Mouse (Mus musculus): Measurements from ENCODE around the gene Matk. TPM values are rescaled to one million over a fixed set of nuclear protein-coding genes. Genes with fewer than 3 reads are reported as not detected.
"Not testable (repeated sequence)": the region's sequence is repeated elsewhere in the genome, so short reads cannot be mapped to it uniquely, and the experiment has no call there.

Gene Matk
- 0.90 and 1.2 TPM in 2 replicates for polyA plus RNA-seq (2011; ENCODE audit: insufficient read length, low read depth, missing spikeins)

DNA sequence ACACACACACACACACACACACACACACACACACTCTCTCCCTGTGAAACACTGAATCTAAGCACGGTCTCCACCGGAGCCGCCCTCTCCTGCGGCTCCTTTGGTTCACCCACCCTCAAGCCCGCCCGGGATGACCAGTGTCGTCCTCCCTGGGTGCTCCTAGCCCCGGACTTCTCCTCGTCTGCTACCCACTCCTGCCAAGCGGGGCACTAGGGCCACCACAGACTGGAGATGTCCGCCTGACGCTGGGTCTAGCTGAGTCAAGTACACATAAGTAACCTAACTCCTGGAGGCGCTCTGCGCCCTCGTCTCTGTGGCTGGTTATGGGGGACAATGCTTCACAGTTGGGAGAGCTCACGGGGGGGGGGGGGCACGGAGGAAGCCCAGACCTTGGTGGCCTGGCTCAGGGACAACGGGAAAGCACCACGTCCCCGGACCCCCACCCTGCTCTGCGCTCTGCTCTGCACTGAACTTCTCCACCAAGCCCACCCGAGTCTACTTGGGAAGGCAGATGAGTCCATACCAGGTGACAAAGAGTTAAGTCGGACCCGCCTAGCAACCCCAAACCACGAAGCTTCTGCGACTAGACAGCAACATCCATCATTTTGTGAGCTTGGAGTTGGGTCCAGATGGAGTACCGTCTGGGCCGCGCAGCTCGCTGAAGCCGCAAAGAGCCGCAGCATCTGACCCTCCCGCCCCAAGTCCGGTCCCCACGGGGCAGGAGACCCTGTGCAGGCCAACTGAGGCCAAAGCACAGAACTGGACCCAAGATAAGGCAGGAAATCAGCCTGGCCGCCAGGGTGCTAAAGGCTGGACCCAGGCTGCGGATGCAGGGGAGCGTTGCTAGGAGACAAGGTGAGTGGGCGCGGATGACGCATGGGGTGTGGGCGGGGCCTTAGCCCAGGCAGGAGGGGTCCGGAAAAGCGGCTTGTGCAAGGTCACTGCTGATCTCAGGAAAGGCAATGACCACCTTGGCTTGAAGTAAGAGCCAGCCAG lies at the start of gene Matk:
TSS of gene Matk (plus strand) at position 512 of the 996 bp plus-strand sequence.
- Histone ChIP-seq H3K27ac (ENCODE audit: insufficient read depth, low read length) (no peak within 1 kb of the TSS), H3K4me3 (ENCODE audit: insufficient read depth, low read length) (no peak within 1 kb of the TSS), H3K4me1 (ENCODE audit: control insufficient read depth, insufficient read depth, low read length) (no peaks in the 10 kb centered on the region)
- TF ChIP-seq POLR2A (IDR thresholded peaks at IDR 0.05; ENCODE audit: low read depth, low read length) (no peak), CTCF (IDR thresholded peaks at IDR 0.05; ENCODE audit: borderline replicate concordance, insufficient read depth, low read length) (no peak)

DNA sequence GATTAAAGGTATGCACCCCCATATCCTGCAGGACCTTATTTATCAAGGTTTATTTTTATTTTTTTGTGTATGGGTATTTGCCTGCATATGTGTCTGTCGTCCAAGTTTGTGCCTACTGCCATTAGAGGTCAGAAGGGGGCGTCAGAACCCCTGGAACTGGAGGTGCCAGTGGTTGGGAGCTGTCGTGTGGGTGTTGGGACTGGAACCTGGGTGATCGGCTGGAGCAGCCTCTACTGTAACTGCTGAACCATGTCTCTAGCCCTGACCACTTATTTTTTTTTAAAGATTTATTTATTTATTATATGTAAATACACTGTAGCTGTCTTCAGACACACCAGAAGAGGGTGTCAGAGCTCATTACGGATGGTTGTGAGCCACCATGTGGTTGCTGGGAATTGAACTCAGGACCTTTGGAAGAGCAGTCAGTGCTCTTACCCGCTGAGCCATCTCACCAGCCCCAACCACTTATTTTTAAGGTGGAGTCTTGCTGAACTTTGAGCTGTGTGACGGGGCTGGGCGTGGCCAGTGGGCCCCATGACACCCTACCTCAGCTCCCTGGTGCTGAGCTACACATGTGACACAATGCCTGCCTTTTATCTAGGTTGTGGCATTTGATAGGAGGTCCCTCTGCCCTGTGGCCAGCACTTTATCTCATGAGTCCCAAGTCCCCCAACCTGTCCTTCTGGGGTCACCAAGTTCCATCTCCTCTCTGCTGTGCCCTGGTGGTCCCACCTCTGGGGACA lies 49.6 kb upstream of the Matk start:
- Histone ChIP-seq H3K4me1 (ENCODE audit: control insufficient read depth, insufficient read depth, low read length) (no peaks in the 10 kb centered on the region), H3K4me3 (ENCODE audit: insufficient read depth, low read length) (no peak overlapping the region), H3K27ac (ENCODE audit: insufficient read depth, low read length) (no peak overlapping the region)
- TF ChIP-seq POLR2A (IDR thresholded peaks at IDR 0.05; ENCODE audit: low read depth, low read length) (no peak), CTCF (IDR thresholded peaks at IDR 0.05; ENCODE audit: borderline replicate concordance, insufficient read depth, low read length) (no peak)

DNA sequence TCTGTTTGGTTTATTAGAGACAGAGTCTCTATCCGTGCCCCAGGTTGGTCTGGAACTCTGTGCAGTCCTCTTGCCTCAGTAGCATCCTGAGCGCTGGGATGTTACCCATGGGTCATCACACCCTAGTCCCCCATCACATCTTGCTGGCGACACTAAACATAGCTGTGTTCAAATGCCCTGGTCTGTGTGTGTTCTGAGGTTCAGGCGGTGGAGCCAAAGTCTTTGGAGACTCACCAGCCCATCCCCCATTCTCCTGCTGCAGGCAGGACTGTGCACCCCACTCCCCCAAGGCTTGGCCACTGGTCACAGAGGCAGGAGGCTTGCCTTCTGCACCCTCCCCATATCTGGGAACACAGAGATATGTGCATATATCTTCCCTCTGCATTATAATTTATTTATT lies 48.6 kb upstream of the Matk start:
- H3K4me1 ChIP-seq (ENCODE audit: control insufficient read depth, insufficient read depth, low read length) = no peaks in the 10 kb centered on the region
- no peak overlapping the region for H3K4me3 ChIP-seq (ENCODE audit: insufficient read depth, low read length)
- no peak overlapping the region for H3K27ac ChIP-seq (ENCODE audit: insufficient read depth, low read length)
- TF ChIP-seq CTCF (IDR thresholded peaks at IDR 0.05; ENCODE audit: borderline replicate concordance, insufficient read depth, low read length) = no peak
- TF ChIP-seq POLR2A (IDR thresholded peaks at IDR 0.05; ENCODE audit: low read depth, low read length) = no peak

DNA sequence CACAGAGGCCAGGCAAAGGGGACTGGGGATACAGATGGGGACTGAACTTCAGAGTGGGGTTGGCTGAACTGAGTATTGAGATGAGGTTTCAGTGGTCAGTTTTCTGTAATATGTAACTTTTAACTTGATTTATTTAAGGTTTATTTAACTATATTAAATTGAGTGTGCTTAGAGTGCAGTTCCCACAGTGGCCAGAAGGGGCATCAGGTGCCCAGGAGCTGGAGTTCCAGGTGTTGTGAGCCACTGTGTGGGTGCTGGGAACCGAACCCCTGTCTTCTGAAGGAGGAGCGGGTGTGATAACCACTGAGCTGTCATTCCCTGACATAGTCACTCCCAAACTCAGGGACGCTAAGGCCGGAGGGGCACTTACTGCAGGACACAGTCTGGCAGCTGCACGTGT lies 42.6 kb upstream of the Matk start:
- Histone ChIP-seq H3K4me1 (ENCODE audit: control insufficient read depth, insufficient read depth, low read length) (no peaks in the 10 kb centered on the region), H3K4me3 (ENCODE audit: insufficient read depth, low read length) (no peak overlapping the region), H3K27ac (ENCODE audit: insufficient read depth, low read length) (no peak overlapping the region)
- TF ChIP-seq CTCF (IDR thresholded peaks at IDR 0.05; ENCODE audit: borderline replicate concordance, insufficient read depth, low read length) (no peak), POLR2A (IDR thresholded peaks at IDR 0.05; ENCODE audit: low read depth, low read length) (no peak)

DNA sequence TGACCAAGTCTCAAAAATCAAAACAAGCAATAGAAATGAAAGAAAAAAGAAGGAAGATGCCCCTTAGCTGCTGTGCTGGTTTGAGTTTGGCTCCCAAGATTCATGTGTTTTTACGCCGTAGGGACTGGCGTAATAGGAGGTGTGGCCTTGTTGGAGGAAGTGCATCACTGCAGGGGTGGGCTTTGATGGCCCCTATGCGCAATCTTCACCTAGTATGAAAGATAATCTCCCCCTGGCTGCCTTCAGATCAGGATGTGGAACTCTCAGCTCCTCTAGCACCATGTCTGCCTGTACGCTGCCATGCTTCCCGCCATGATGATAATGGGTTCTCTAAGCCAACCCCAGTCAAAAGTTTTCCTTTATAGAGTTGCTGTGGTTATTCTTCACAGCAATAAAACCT lies 36.5 kb upstream of the Matk start:
- TF ChIP-seq CTCF (IDR thresholded peaks at IDR 0.05; ENCODE audit: borderline replicate concordance, insufficient read depth, low read length) (no peak), POLR2A (IDR thresholded peaks at IDR 0.05; ENCODE audit: low read depth, low read length) (no peak)
- H3K4me1 ChIP-seq (ENCODE audit: control insufficient read depth, insufficient read depth, low read length) = no peaks in the 10 kb centered on the region

DNA sequence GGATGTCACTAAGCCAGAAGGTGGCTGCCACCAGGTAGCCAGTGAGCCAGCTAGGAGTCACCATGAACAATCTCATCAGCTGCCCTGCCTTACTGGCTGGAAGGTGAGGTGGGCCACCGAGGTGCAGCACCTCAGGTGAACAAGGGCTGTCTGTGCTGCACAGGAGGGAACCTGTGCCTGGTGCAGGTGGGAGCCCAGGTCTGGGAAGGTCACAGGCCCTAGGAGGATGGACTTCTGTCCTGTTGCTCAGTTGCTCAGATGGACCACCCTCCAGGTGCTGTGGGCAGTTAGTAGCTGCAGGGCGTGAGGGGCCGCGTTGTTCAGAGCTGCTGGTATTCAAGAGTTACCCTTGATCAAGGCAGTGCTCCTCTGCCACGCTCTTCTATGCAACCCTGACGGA lies 35.9 kb upstream of the Matk start:
- Histone ChIP-seq H3K27ac (ENCODE audit: insufficient read depth, low read length) (no peak overlapping the region), H3K4me1 (ENCODE audit: control insufficient read depth, insufficient read depth, low read length) (no peaks in the 10 kb centered on the region), H3K4me3 (ENCODE audit: insufficient read depth, low read length) (no peak overlapping the region)
- TF ChIP-seq CTCF (IDR thresholded peaks at IDR 0.05; ENCODE audit: borderline replicate concordance, insufficient read depth, low read length) (no peak), POLR2A (IDR thresholded peaks at IDR 0.05; ENCODE audit: low read depth, low read length) (no peak)

More for the DNA sequence above, 36.5 kb upstream of the Matk start:
- Histone ChIP-seq H3K4me3 (ENCODE audit: insufficient read depth, low read length) (no peak overlapping the region), H3K27ac (ENCODE audit: insufficient read depth, low read length) (no peak overlapping the region)

DNA sequence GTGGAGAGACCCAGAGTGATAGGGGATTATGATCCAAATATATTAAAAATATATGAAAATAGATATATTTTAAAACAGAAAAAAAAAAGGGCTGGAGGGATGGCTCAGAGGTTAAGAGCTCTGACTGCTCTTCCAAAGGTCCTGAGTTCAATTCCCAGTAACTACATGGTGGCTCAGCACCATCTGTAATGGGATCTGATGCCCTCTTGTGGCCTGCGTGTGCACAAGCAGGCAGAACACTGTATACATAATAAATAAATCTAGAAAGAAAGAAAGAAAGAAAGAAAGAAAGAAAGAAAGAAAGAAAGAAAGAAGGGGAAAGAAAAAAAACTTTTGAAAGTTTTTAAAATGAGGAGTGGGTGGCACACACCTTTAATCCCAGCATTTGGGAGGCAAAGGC lies 35.5 kb upstream of the Matk start:
- not testable (repeated sequence) for H3K4me3 ChIP-seq (ENCODE audit: insufficient read depth, low read length); H3K4me1 ChIP-seq (ENCODE audit: control insufficient read depth, insufficient read depth, low read length); H3K27ac ChIP-seq (ENCODE audit: insufficient read depth, low read length)
- peak; percentile 69; the same call in 1 of the 2 replicates for TF ChIP-seq CTCF (IDR thresholded peaks at IDR 0.05; ENCODE audit: borderline replicate concordance, insufficient read depth, low read length)

DNA sequence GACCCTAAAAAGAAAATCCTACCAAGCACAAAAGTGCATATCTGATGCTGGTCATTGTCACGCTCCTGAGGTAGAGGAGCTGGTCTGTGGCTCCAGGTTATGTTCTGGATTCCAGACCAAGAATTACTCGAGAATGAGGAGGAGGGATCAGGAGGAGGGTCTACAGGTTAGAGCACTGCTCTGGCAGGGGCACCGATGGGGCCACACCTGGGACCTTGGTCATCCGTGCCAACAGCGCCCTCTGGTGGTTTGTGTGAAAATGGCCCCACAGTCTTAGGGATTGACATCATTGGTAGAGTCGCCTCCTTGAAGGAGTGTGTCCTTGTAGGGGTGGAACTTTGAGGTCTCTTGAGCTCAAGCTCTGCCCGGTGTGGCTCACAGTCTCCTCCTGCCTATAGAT lies 34.8 kb upstream of the Matk start:
- no peak overlapping the region for H3K4me3 ChIP-seq (ENCODE audit: insufficient read depth, low read length)
- TF ChIP-seq CTCF (IDR thresholded peaks at IDR 0.05; ENCODE audit: borderline replicate concordance, insufficient read depth, low read length) = peak; percentile 80
- TF ChIP-seq POLR2A (IDR thresholded peaks at IDR 0.05; ENCODE audit: low read depth, low read length) = no peak
- H3K4me1 ChIP-seq (ENCODE audit: control insufficient read depth, insufficient read depth, low read length) = no peaks in the 10 kb centered on the region
- no peak overlapping the region for H3K27ac ChIP-seq (ENCODE audit: insufficient read depth, low read length)

DNA sequence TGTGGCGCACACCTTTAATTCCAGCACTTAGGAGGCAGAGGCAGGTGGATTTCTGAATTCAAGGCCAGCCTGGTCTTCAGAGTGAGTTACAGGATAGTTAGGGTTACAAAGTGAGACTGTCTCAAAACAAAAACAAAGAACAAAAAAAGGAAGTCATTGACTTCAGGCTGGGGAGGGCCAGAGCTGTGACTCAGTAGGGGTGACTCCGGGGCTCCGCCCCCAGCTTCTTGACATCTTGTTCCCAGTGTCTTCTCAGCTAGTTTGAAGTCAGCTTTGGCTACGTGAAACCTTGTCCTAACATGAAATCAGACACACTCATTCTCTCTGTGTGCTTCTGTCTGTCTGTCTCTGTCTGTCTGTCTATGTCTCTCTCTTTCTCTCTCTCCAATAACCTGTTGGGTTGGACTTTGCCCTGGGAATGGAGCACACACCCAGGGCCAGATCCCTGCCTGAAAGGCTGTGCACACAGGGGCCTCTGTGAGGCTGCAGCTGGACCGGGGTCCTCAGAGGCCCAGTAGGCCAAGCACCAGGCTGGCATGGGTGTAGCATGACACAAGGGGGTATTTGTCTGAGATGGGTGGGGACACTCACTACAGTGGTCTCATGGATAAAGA lies 31.2 kb upstream of the Matk start:
- TF ChIP-seq CTCF (IDR thresholded peaks at IDR 0.05; ENCODE audit: borderline replicate concordance, insufficient read depth, low read length) (no peak), POLR2A (IDR thresholded peaks at IDR 0.05; ENCODE audit: low read depth, low read length) (no peak)
- no peaks in the 10 kb centered on the region for H3K4me1 ChIP-seq (ENCODE audit: control insufficient read depth, insufficient read depth, low read length)

DNA sequence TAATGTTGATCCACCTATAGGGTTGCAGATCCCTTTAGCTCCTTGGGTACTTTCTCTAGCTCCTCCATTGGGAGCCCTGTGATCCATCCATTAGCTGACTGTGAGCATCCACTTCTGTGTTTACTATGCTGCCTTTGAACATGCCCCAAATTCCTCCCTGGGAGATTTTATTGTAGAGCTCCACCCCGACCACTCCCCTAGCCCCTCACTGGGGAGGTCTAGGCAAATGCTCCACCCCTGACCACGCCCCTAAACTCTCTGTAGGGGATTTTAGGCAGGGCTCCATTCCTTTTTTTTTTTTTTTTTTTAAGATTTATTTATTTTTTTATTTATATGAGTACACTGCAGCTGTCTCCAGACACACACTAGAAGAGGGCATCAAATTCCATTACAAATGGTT lies 29.0 kb upstream of the Matk start:
- not testable (repeated sequence) for H3K4me3 ChIP-seq (ENCODE audit: insufficient read depth, low read length); H3K27ac ChIP-seq (ENCODE audit: insufficient read depth, low read length); H3K4me1 ChIP-seq (ENCODE audit: control insufficient read depth, insufficient read depth, low read length)

More for the DNA sequence above, 31.2 kb upstream of the Matk start:
- Histone ChIP-seq H3K27ac (ENCODE audit: insufficient read depth, low read length) (no peak overlapping the region), H3K4me3 (ENCODE audit: insufficient read depth, low read length) (no peak overlapping the region)

Data from embryonic fibroblast, embryonic 13.5 days (primary cell).